Mouse (Mus musculus) erythroblast, embryonic 14.5 days (primary cell): ENCODE results near the gene Arhgap15.

Experiments used
- GATA1 ChIP-seq: IDR thresholded peaks from 2 replicates; pipeline ENCODE4 v1.6.1; 2012; ENCODE audit warnings: low read length, inconsistent platforms, mixed read lengths
- TAL1 ChIP-seq: IDR thresholded peaks from 3 replicates; pipeline ENCODE4 v1.6.1; 2012; ENCODE audit warnings: low read length, inconsistent platforms, mixed read lengths

DNA sequence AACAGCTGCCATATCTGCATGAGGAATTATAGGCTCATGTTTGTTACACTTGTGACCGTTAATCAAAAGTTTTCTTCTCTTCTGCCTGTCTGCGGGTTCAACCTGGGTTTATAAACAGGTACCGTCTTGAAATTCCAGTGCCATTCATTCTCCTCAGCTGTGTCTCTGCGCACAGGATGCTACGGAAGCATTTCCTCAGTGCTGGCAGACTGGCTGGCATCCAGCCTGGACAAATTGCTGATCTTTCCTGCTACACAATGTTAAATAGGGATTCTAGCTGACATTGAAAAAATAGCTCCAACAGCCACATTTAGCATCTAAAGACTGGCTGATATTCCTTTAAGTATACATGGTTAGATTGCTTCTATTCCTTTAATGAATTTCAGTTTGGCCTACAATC lies 93.0 kb downstream of the Arhgap15 start:
- TF ChIP-seq GATA1 (no peak), TAL1 (no peak)
